Mouse (Mus musculus) hindlimb bud, embryonic 11.5 days (tissue): ENCODE data around the gene Uap1l1.
A peak's percentile ranks its signal among the peaks of the same experiment; 100 is the strongest.

Experiments
- DNase-seq: peaks from one replicate; pipeline ENCODE4 v3.0.0-alpha.2; 2012; ENCODE audit warnings: low read depth, low spot score; ENCODE audit errors: extremely low spot score

The Uap1l1 gene

DNA sequence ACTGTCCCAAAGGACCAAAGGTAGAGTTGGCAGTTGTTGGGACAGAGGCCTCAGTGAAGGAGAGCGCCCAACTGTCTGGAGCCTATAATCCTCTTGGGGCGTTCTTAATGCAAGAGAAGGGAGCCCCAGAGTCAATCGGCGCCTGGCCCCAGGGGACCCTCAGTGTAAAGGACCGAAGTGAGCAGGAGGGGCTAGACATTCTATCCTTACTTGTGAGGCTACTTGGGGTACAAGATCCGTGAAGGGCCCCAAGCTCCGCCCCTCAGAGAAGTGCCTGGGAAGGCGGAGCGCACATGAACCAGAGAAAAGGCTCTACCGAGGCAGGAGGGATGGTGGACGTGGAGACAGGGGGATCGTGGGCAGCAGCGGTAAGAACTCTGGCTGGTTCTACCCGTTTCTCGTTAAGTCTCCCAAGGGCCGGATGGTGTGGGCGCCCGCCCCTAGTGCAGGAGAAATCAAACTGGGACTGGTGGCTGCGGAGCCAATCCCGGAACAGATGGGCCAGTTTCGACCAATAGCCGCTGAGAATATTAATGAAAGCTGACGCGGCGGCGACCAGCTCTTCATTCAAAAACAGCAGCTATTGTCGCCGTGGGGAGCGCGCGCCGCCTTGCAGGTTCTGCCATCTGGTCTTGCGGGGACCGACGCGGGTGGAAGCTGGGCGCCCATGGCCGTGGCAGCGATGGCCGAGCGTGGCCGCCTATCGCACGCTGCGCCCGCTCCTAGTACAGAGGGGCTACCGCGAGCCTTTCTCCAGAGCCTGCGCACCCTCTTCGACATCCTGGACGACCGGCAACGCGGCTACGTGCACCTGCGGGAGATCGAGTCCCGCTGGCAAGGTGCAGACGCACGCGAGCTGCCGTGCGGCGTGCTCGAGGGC lies 6.5 kb upstream of the Uap1l1 start, which contains the start of gene Sapcd2:
Gene Sapcd2 (plus strand): TSS at position 558 of the 880 bp plus-strand sequence.
- peak; percentile 76 for DNase-seq

DNA sequence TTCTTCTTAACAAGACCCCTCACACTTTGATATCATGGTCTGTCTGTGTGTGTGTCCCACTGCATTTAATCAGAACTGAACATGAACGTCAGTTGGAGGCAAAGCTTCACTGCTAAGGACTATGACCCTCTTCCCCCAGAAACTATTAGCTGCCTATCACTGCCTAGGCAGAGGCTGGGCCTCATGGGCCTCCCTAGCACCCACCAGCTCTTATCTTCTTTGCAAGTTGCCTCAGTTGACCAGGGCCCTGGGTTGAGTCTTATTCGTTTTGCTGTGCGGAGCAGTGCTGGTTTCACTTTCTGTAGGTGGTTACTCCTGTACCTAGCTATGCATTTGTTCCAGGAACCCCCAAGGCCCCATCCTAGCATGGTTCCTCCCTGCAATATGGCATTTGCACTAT lies 4.5 kb upstream of the Uap1l1 start:
- DNase-seq = no peak

DNA sequence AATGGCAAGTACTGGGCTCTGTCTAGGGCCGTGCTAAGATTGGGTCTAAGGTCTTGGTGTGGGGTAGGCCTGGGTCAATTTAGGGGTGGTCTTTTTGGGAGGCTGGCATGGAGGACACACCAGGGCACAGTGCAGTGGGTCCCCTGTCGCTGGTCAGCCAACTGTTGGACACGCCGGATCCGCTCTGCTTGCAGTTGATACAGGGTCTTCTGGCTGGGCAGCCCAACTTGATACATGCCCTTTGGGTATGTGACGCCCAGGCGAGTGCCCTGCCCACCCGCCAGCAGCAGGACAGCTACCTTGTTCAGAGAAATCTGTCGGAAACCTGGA lies 756 bp downstream of the Uap1l1 start:
- no peak for DNase-seq

DNA sequence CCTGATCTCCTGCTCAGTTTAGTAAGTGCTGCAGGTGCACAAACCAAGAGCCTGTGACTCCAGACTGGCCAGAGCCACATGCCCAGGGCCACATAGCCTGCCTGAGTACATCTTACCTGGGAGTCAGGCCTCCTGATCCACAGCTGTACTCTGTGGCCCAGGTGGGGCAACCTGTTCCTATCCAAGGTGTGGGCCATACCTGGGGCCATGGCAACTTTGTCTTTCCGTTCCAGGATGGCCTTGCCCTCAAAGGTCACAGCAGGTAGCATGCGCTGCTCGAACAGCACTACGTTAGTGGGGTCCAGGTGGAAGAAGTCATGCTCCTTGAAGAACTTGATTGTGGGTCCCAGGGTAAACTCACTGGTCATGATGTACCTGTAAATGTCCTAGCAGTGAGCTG lies 1.2 kb downstream of the Uap1l1 start:
- DNase-seq = no peak

DNA sequence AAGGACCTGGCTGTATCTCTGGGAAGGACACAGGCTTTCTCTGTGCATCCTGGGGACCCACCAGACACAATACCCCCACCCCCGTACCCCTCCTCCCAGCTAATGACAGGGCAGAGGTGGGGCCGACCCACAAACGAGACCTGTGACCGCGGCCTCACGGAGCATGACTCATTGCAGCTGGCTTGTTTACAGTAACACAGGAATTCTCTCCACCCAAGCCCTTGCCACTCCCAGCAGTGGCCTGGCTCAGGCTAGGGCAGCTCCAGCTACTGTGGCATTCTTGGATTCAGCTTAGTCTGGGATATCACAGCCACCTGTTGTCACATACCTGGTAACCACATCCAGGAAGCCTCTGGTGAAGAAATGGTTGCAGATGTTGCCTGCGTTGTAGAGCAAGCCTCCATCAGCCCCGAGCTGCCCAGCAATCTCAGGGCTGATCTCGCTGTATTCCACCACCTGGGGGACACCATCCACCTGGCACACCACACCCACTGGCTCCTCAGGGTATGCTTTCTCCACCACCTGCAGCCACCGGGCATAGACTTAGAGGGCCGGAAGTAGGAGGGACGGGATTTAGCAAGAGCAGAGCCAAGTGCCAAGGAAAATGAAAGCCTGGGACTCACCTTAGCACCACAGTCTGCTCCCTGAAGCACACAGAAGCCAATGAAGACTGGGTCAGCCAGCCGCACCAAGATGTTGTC lies 1.9 kb downstream of the Uap1l1 start:
- no peak for DNase-seq

DNA sequence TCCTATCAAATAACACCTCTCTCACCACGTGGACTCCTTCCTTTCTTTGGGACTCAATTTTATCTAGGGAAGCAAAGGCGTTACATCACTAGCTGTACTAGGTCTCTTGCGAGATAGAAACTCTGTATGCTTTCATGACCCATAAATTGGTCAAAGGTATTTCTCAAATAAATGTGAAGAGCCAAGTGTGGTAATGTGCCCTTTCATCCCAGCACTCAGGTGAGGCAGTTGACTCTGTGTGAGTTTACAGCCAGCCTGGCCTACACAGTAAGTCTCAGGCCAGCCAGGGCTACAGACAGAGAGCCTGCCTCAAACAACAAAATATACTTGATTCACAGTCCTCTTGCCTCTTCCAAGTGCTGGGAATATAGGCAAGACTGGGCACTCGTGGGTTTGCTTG lies 5.6 kb downstream of the Uap1l1 start:
- no peak for DNase-seq

DNA sequence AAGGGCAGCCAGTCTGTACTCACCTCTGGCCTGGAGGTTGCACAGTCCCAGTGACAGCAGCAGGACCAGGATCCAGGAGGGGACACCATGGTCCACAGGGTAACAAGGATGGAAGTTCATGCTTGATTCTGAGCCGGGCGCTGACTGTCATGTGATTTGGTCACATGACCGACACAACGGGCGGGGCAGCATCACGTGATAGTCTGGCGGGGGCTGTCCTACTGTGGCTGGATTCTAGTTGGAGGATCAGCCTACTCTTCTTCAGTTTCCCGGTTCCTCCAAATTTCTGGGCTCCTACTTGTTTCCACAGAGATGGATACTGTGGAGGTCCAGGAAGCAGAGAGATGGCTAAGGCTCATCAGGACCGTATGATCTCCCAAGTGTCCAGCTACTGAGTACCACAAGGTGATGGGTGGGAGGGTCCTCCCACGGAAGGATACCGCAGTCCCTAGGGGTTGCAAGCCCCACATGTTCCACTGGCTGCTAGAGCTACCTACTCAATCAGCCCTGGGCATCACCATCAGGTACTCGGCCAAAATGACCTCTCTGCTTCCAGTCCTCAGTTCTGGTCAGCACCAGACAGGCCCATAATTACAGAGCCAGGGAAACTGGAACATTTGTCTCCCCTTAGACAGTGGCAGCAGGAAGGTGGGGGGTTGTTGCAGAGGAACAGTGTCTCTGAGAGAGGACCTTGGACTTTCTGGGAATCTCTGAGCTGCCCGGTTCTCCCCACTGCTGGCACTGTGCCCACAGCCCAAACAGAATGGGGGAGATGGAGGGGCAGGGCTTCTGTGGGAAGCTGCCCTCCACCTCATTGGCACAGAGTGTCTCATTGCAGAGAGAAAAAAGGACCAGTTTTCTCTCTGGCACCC lies 9.0 kb downstream of the Uap1l1 start, which contains the start of gene Dpp7:
Gene Dpp7 (minus strand): TSS at position 152 of the 872 bp plus-strand sequence.
- DNase-seq = no peak

DNA sequence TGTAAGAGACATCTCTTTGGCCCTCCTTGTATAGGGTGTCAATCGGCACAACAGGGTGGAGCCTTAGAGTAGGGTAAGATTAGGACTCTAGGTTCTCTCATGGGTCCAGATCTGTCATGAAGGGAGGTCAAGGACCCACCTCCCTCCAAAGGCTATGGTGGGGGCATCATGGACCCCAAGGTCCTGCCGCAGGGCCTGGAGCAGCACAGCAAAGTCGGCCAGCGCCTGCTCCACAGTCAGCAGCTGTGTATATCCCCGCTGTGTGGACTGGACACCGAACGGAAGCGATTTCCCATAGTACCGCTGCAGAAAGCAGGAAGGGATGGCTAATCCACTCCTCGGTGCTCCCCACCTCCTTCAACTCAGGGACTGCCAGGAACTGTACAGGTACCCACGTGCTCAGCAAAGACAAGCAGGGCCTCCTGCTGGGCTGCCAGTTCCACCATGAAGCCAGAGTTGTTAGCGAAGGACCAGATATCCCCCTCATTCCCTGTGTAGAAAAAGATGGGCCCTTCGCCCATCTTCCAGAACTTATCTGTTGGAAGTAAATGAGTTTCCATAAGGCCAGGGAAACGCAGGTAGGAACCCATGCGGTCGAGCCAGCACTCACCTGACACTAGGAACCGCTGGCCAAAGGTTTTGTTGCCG lies 9.9 kb downstream of the Uap1l1 start:
- DNase-seq = no peak

DNA sequence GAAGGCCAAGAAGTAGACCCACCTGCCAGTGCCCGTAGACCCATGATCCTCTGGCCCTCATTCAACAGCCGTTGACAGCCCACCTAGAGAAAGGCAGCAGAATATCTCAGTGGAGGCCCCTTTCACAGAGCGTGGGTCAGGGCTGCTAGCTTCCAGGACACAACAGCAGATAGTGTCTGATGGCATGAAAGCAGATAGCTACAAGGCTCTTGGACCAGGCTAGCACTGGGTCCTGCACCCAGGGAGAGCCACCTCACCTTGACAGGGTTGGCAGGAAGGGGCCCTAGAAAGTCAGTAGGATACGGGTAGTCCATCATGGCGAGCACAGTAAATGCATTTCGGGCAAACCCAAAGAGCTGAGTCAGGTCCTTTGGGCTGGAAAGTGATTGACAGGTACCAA lies 11.3 kb downstream of the Uap1l1 start:
- no peak for DNase-seq

DNA sequence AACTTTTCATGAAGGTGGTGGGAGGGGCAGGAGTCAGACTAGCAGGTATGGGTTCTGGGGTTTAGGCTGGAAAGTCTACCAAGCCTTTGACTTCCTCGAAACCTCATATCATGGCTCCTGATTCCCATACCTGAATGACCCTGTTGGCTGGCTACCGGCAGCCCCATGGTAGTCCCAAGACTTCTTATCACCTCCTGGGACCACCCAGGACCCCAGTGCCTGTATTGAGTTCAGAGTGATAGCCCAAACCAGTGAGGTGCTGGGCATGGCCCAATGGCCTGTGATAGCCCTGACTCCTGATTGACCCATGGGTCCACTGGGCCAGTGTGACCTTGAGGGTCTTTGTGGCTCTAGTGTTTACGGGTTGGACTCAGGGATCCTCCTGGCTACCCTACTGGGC lies 14.8 kb downstream of the Uap1l1 start:
- DNase-seq = no peak

DNA sequence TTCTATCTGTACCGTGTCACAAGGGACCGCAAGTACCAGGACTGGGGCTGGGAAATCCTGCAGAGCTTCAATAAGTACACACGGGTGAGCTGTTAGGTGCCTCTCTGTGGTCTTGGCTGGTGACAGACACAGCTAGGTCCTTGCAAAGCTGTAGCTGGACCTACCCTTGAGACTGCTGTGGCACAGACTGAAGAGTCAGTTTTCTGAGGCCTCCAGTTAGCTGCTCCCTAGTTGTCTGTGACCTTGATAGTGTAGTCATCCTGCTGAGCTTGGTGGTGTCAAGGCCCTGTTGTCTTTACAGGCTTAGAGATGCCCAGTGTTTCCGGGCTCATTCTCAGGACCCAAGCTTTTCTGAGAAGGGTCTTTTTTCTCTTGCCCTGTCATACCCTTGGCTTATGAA lies 16.0 kb downstream of the Uap1l1 start:
- no peak for DNase-seq

DNA sequence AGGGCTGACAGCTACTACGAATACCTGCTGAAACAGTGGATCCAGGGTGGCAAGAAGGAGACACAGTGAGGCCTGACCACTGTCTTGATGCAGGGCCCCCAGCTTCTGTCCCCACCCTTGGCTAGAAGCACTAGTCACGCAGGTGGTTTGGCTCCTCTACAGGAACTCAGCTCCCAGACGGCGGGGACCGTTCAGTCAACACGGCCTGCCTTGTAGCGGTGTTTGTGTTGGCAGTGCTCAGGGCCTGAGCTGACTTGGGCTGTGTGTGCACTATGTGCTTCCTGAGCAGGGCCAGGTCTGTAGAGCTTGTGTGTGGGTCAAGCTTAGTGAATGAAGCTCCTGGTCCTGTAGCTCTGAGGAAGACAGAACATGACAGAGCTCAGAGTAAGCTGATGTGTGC lies 17.3 kb downstream of the Uap1l1 start:
- DNase-seq = no peak

DNA sequence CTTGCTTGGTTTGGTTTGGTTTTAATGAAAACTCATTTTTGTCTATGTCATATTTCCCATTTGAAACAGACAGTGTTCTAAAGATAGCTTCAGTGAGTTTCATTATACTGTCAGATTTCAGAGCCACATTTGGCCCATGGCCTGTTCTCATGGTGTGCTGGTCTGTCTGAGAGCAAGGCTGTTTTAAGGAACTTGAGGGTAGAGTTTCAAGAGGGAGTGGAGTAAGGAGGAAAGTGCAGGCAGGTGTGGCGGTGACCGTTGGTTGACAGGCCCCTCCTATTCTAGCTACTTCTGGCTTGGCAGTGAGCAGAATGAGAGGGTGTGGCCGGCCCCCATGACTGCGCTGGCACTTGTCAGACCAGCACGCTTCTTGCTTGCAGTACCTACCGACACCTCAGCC lies 27.2 kb downstream of the Uap1l1 start:
- no peak for DNase-seq

DNA sequence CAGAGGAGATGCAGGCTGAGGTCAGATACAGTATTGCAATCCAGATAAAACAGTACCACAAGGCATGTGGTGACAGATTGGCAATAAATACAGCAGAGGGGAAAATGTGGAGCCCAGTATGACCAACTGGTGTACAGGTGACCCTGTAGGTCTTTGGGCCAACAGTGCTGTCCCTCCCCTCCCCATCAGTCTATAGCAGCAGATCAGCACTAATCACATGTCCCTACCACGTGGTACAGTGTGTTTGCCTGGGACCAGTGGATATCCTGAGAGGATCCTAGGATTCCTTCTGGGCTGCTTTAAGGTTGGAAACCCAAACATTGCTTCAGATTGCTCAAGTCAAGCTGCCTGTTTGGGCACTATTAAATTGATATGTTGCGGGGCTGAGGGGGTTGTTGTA lies 31.9 kb downstream of the Uap1l1 start:
- no peak for DNase-seq

DNA sequence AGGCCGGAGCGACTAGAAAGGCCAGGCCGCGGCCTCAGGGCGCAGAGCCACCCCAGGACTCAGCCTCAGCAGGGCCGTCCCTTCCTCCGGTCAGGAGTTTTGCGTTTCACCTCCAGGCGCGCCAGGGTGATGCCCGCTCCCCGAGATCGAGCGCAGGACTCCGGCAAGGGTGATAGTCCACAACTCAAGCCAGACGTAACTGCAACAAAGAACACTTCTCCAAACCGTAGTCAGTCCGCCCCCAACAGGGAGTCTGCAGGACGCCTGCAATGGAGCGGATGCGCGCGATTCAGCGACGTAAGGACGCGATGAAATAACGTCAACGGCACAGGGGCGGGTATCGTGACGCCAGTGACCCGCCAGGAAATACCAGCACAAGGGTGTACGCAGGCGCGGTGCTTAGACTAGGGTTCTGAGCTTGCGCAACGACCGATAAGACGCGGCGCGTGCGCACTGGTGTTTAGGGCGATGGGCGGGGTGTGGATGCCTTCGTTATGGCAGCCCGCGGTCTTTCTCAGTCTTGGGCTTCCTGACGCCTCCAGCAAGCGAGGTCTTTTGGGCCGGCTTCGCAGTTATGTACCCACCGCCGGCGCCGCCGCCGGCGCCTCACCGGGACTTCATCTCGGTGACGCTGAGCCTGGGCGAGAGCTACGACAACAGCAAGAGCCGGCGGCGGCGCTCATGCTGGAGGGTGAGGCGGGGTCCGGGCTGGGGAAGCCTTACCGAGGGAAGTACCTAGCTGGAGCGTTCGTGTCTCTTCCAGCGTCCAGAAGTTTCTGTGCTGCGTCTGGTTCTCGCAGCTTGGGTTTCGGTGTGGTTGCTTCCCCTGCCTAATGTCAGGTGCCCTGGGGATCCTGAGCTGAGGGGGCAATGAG lies 33.0 kb downstream of the Uap1l1 start, which contains the start of gene Man1b1:
Gene Man1b1 (plus strand): TSS at position 53 of the 875 bp plus-strand sequence.
- peak; percentile 95 for DNase-seq

DNA sequence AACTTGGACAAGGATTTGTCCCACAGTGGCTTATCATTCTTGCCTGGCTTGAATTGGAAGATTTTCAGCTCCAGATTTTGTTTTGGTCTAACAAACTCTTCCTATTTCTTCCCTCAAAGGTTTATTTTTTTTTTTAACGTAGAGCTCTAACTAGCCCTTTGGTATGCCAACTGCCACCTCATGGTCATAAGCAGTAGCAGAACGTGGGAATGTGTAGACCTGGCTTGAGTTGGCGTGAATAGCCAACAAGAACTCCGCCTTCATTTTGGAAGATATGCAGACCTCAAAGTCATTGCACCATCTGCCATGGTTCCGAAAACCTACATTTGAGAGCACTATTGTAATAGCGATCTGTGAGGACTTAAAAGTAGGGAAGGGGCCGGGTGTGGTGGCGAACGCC lies 34.0 kb downstream of the Uap1l1 start:
- no peak for DNase-seq

DNA sequence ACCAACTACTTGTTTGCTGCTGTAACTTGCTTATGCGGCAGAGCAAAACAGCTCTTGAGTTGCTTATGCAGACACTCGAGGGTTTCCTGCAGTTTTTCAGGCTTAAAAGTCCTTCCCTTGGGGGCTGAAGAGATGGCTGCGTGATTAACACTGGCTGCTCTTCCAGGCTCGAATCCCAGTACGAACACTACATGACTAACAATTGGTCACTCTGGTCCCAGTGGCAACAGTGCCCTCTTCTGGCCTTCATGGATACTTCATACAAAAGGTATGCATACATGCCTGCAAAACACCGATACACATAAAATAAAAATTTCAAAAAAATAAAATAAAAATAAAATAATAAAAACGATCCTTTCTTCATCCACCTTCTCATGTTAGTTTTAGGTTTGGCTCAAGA lies 37.0 kb downstream of the Uap1l1 start:
- no peak for DNase-seq

DNA sequence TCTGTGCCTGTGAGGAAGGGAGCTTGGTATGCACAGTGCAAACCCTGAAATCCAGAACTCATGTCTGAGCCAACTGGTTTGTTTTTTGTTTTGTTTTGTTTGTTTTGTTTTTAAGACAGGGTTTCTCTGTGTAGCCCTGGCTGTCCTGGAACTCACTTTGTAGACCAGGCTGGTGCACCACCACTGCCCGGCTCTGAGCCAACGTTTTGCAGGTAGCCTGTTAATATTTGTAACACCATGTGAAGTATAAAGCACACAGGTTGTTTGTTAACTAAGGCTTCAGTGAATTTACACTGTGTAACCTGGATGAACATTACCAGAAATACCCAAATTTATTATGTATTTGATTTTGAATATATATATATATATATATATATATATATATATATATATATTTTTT lies 39.4 kb downstream of the Uap1l1 start:
- DNase-seq = no peak

DNA sequence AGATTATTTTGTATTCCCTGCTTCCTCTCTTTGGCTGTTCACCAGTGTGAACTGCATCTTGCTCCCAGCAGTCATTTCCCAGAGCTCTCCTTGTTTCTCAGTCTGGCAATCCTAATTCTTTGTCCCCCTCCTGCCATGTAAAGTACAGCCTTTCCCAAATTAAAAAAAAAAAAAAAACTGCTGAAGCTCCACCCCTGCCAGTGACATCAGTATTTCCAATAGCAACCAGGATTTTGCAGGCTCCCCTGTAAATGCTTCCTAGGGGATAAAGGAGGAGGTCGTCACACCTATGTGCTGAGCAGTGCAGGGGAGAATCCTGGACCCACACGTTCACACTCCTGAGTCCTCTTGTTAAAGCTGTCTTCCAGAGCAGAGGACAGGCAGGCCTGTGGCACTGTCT lies 45.4 kb downstream of the Uap1l1 start:
- DNase-seq = no peak
